Mouse (Mus musculus) induced T-regulatory cell, adult 2 months (primary cell): ENCODE data around the gene Surf4.

Source experiments
- DNase-seq: peaks from one replicate; pipeline ENCODE4 v3.0.0-alpha.2; 2012; ENCODE audit warnings: low read depth

The Surf4 gene

GRCm38 (mm10) chr2:26933304-26934055 is at the start of gene Surf4, which contains the start of gene Stkld1:
TSS of gene Surf4 (minus strand) at chr2:26933928.
TSS of gene Stkld1 (plus strand) at chr2:26934047.
- peak; percentile 96 for DNase-seq

- DNase-seq: no peak
Measured at GRCm38 (mm10) chr2:26980361-26980760, 46.6 kb upstream of the Surf4 start.

- DNase-seq: peak; percentile 47
Measured at GRCm38 (mm10) chr2:26973960-26974359, 40.2 kb upstream of the Surf4 start.

GRCm38 (mm10) chr2:26973116-26973515 is 39.4 kb upstream of the Surf4 start, which contains the start of gene Adamts13:
TSS of gene Adamts13 (plus strand) at chr2:26973416.
- no peak for DNase-seq

GRCm38 (mm10) chr2:26967262-26967661 is 33.5 kb upstream of the Surf4 start:
- peak; percentile 42 for DNase-seq

- no peak for DNase-seq
Measured at GRCm38 (mm10) chr2:26964724-26965370, 31.1 kb upstream of the Surf4 start.

- DNase-seq: peak; percentile 99
Measured at GRCm38 (mm10) chr2:26963923-26964723, 30.4 kb upstream of the Surf4 start, which contains the start of gene Rexo4. TSS of gene Rexo4 (minus strand) at chr2:26964386.

GRCm38 (mm10) chr2:26960756-26961155 is 27.0 kb upstream of the Surf4 start:
- no peak for DNase-seq

GRCm38 (mm10) chr2:26957488-26957859 is 23.7 kb upstream of the Surf4 start:
- no peak for DNase-seq

GRCm38 (mm10) chr2:26956811-26957487 is 23.2 kb upstream of the Surf4 start:
- DNase-seq: no peak

- no peak for DNase-seq
Measured at GRCm38 (mm10) chr2:26954735-26955395, 21.1 kb upstream of the Surf4 start.

- no peak for DNase-seq
Measured at GRCm38 (mm10) chr2:26952866-26953265, 19.1 kb upstream of the Surf4 start.

GRCm38 (mm10) chr2:26952193-26952592 is 18.5 kb upstream of the Surf4 start:
- DNase-seq: no peak

- DNase-seq: no peak
Measured at GRCm38 (mm10) chr2:26951346-26951905, 17.7 kb upstream of the Surf4 start.

- no peak for DNase-seq
Measured at GRCm38 (mm10) chr2:26950411-26950810, 16.7 kb upstream of the Surf4 start.

- DNase-seq: no peak
Measured at GRCm38 (mm10) chr2:26943253-26943652, 9.5 kb upstream of the Surf4 start.

GRCm38 (mm10) chr2:26941539-26941938 is 7.8 kb upstream of the Surf4 start:
- DNase-seq: peak; percentile 25

- peak; percentile 64 for DNase-seq
Measured at GRCm38 (mm10) chr2:26936425-26936824, 2.7 kb upstream of the Surf4 start.

- DNase-seq: peak; percentile 63
Measured at GRCm38 (mm10) chr2:26935286-26935685, 1.6 kb upstream of the Surf4 start.

GRCm38 (mm10) chr2:26932473-26933303 is 1.0 kb downstream of the Surf4 start:
- DNase-seq: peak; percentile 54
